ENCODE assay signal across 12 mouse cellular contexts in the genomic region with DNA sequence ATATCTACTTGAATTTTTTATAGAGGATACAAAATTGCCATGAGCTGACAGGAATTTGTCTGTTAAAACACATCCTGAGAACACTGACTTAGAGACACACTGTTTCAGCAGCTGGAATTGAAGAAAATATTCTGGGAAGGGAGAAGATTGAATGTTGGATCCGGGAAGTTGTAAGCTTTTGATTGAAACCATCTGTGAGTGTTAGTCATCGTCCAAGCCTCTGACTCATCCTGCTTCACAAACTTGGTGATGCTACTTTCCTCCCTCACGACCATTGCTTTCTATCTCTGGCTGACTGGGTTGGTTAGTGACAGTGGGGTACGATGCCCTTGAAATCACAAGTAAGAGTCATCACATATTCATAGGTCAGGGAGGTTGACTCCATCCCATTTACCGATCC.
DNase-seq lines count a peak whose midpoint lies in the region; ATAC-seq and TF ChIP-seq lines count a peak whose summit lies in the region.
"Had no signal": no experiment of that assay in that cellular context is flagged by ENCODE, and none has a peak within 500 bp of the region (broad histone marks: within the 10 kb centered on the region; RNA-seq: fewer than 3 reads in every experiment).

No protein-coding gene starts in this region.

- no peaks in the 10 kb centered on the region for H3K36me3 ChIP-seq in heart, embryonic 12.5 days
- no peaks in the 10 kb centered on the region for H3K36me3 ChIP-seq in midbrain, embryonic 10.5 days
- H3K36me3 ChIP-seq: forebrain, embryonic 10.5 days; liver, embryonic 13.5 days had no signal

- no peak overlapping the region for H3K4me2 ChIP-seq in heart, embryonic 12.5 days
- H3K4me2 ChIP-seq: liver, embryonic 13.5 days had no signal

- 64% methylated on average over 5 of the region's 5 CpGs for WGBS in heart, embryonic 12.5 days
- 91% methylated on average over 5 of the region's 5 CpGs for WGBS in midbrain, embryonic 10.5 days

- no peaks in the 10 kb centered on the region for H3K27me3 ChIP-seq in heart, embryonic 12.5 days (replicated peaks)
- no peaks in the 10 kb centered on the region for H3K27me3 ChIP-seq in midbrain, embryonic 10.5 days (ENCODE audit: low read depth, poor library complexity, severe bottlenecking)
- H3K27me3 ChIP-seq: liver, embryonic 13.5 days; megakaryocyte, embryonic 14.5 days had no signal

- no peak for TF ChIP-seq CTCF in left cerebral cortex, adult 2 months (IDR thresholded peaks at IDR 0.05)

- no peaks in the 10 kb centered on the region for H3K9me3 ChIP-seq in heart, embryonic 12.5 days (replicated peaks)
- no peaks in the 10 kb centered on the region for H3K9me3 ChIP-seq in midbrain, embryonic 10.5 days (replicated peaks)
- H3K9me3 ChIP-seq: forebrain, embryonic 10.5 days; liver, embryonic 13.5 days had no signal

- no peak overlapping the region for H3K9ac ChIP-seq in heart, embryonic 12.5 days
- H3K9ac ChIP-seq: liver, embryonic 13.5 days had no signal

- no peak for ATAC-seq in heart, embryonic 12.5 days (ENCODE audit: insufficient number of reproducible peaks, low FRiP score)

- no peak overlapping the region for H3K4me3 ChIP-seq in heart, embryonic 12.5 days
- no peak overlapping the region for H3K4me3 ChIP-seq in left cerebral cortex, adult 2 months
- H3K4me3 ChIP-seq in midbrain, embryonic 10.5 days = no peak overlapping the region
- H3K4me3 ChIP-seq: forebrain, embryonic 10.5 days; liver, embryonic 13.5 days; megakaryocyte, embryonic 14.5 days had no signal

- no peak overlapping the region for H3K27ac ChIP-seq in heart, embryonic 12.5 days (ENCODE audit: poor library complexity, severe bottlenecking)
- 0 out of 2 replicates have a peak overlapping the region, but pooled peaks have one; percentile 9 for H3K27ac ChIP-seq in left cerebral cortex, adult 2 months
- H3K27ac ChIP-seq in midbrain, embryonic 10.5 days (replicated peaks) = no peak overlapping the region
- H3K27ac ChIP-seq: forebrain, embryonic 10.5 days; liver, embryonic 13.5 days had no signal

- no peaks in the 10 kb centered on the region for H3K4me1 ChIP-seq in heart, embryonic 12.5 days (replicated peaks)
- H3K4me1 ChIP-seq in midbrain, embryonic 10.5 days = no peaks in the 10 kb centered on the region
- H3K4me1 ChIP-seq: forebrain, embryonic 10.5 days; liver, embryonic 13.5 days; megakaryocyte, embryonic 14.5 days had no signal

- intact Hi-C loops in left cerebral cortex, adult 2 months (cut with DNase I) = no loop called here

- peak; percentile 41 for DNase-seq in heart, adult 8-10 months (ENCODE audit: low spot score)
- peak; percentile 79 for DNase-seq in right cerebral cortex, adult 18-20 months
- no peak for DNase-seq in right cerebral cortex, postnatal 4 days
- DNase-seq in left cerebral cortex, adult 2 months (ENCODE audit: extremely low spot score in 1 of 2, low spot score in 2 of 2) = peak; percentile 33 to 37
- DNase-seq in telencephalon, adult 2 months (ENCODE audit: low read depth, low spot score) = peak; percentile 77
- DNase-seq in midbrain, embryonic 10.5 days (ENCODE audit: low spot score) = no peak
- DNase-seq: cerebellum, adult 18-20 months; kidney, postnatal 4 days; liver, embryonic 13.5 days had no signal

Comparison
In these comparisons a context has a peak if more than half of its experiments do, and no peak if none do; other contexts are left out.
1. DNase-seq: peak in heart, adult 8-10 months (single experiment), right cerebral cortex, adult 18-20 months (single experiment), left cerebral cortex, adult 2 months (2 of 2) and telencephalon, adult 2 months (single experiment); none in right cerebral cortex, postnatal 4 days (single experiment) and midbrain, embryonic 10.5 days (single experiment).